Mouse (Mus musculus): ENCODE results near the gene Dlgap3.

- TF ChIP-seq POLR2A (IDR thresholded peaks at IDR 0.05; ENCODE audit: borderline replicate concordance, control insufficient read depth, low read depth, low read length): no peak
- TF ChIP-seq CTCF (IDR thresholded peaks at IDR 0.05; ENCODE audit: control insufficient read depth, insufficient read depth, low read length): no peak
These were observed 44.7 kb upstream of the Dlgap3 start for GRCm38 (mm10) chr4:127124331-127124730.

Data from bone marrow, adult 2 months (tissue).